Mouse (Mus musculus) spleen, adult 2 months (tissue): ENCODE results near the gene Phpt1. TPM values are rescaled to one million over a fixed set of nuclear protein-coding genes. Genes with fewer than 3 reads are reported as not detected.

Experiments used
- DNase-seq, 2 experiments: peaks; one replicate each; pipeline versions ENCODE4 v3.0.0 to v3.0.0-alpha.2; 2012 to 2021; ENCODE audit warnings: low spot score in 2 of 2, low read depth in 1 of 2
- H3K27ac ChIP-seq: fragments of 200-500 bp; 2 replicates; pipeline ENCODE4 v1.5.1; 2012; ENCODE audit warnings: low read length, inconsistent platforms; ENCODE audit not compliant: insufficient read depth
- H3K27me3 ChIP-seq: fragments of 200-500 bp; 2 replicates; pipeline ENCODE4 v1.6.1; 2012; ENCODE audit warnings: mild to moderate bottlenecking, moderate library complexity, low read length, inconsistent platforms; ENCODE audit not compliant: control insufficient read depth, insufficient read depth
- H3K36me3 ChIP-seq: fragments of 200-500 bp; 2 replicates; pipeline ENCODE4 v1.6.1; 2012; ENCODE audit warnings: mild to moderate bottlenecking, low read length, inconsistent platforms; ENCODE audit not compliant: control insufficient read depth, insufficient read depth
- H3K4me1 ChIP-seq: fragments of 200-500 bp; 2 replicates; pipeline ENCODE4 v1.6.1; 2011; ENCODE audit warnings: inconsistent platforms; ENCODE audit not compliant: control insufficient read depth, insufficient read depth, insufficient read length
- H3K4me3 ChIP-seq: fragments of 200-500 bp; 2 replicates; pipeline ENCODE4 v1.5.1; 2011; ENCODE audit warnings: mild to moderate bottlenecking, inconsistent platforms; ENCODE audit not compliant: insufficient read depth, insufficient read length; ENCODE audit errors: extremely low read depth
- CTCF ChIP-seq: fragments of 200-500 bp; IDR thresholded peaks from 2 replicates; pipeline ENCODE4 v1.5.1; 2011; ENCODE audit warnings: mild to moderate bottlenecking, inconsistent platforms; ENCODE audit not compliant: insufficient read depth, insufficient read length, insufficient replicate concordance; ENCODE audit errors: extremely low read depth
- POLR2A ChIP-seq: fragments of 200-500 bp; IDR thresholded peaks from 2 replicates; pipeline ENCODE4 v1.6.1; 2011; ENCODE audit warnings: low read depth, low read length, inconsistent platforms
- WGBS: fragments of 180-500 bp; shearing (Covaris S2); methylation state at CpG from one replicate; pipeline ENCODE4 v1.1.7; 2018; 5-methylcytosine and 5-hydroxymethylcytosine counted together
- polyA plus RNA-seq: library from polyadenylated mRNA; depleted of rRNA; stranded (reverse); fragments of >200 nt; gene quantifications from 2 replicates; pipeline ENCODE4 v1.2.3, GENCODE M21; 2012

Gene Phpt1
- polyA plus RNA-seq, 1 experiment: 22.5 TPM

GRCm38 (mm10) chr2:25588227-25588907, 13.3 kb upstream of the Phpt1 start:
- Histone ChIP-seq H3K36me3 (peaks cover 11% of the 10 kb centered on the region), H3K27me3 (no peaks in the 10 kb centered on the region), H3K4me1 (no peaks in the 10 kb centered on the region), H3K4me3 (no peak overlapping the region), H3K27ac (no peak overlapping the region; the same call in 1 of the 2 replicates)
- TF ChIP-seq CTCF: no peak
- no peak for TF ChIP-seq POLR2A
- DNase-seq: no peak
- 78% methylated on average over 8 of the region's 8 CpGs for WGBS

GRCm38 (mm10) chr2:25587290-25587689, 12.3 kb upstream of the Phpt1 start:
- DNase-seq: no peak
- Histone ChIP-seq H3K36me3 (peaks cover 9% of the 10 kb centered on the region), H3K4me3 (no peak overlapping the region), H3K27me3 (no peaks in the 10 kb centered on the region), H3K27ac (no peak overlapping the region), H3K4me1 (no peaks in the 10 kb centered on the region)
- 91% methylated on average over 8 of the region's 8 CpGs for WGBS
- TF ChIP-seq POLR2A (no peak), CTCF (no peak)

- Histone ChIP-seq H3K4me3 (no peak overlapping the region), H3K36me3 (peaks cover 9% of the 10 kb centered on the region), H3K27me3 (no peaks in the 10 kb centered on the region), H3K27ac (no peak overlapping the region), H3K4me1 (peaks cover 3% of the 10 kb centered on the region; the same call in 1 of the 2 replicates)
- WGBS: 84% methylated on average over 3 of the region's 3 CpGs
- TF ChIP-seq CTCF (no peak), POLR2A (no peak)
- DNase-seq: no peak
These were observed 10.6 kb upstream of the Phpt1 start for GRCm38 (mm10) chr2:25585601-25586000.

GRCm38 (mm10) chr2:25584856-25585255, 9.8 kb upstream of the Phpt1 start:
- H3K4me3 ChIP-seq: no peak overlapping the region
- no peak overlapping the region for H3K27ac ChIP-seq
- peaks cover 7% of the 10 kb centered on the region; the same call in 1 of the 2 replicates for H3K4me1 ChIP-seq
- peaks cover under 1% of the 10 kb centered on the region; the same call in 1 of the 2 replicates for H3K27me3 ChIP-seq
- peaks cover 9% of the 10 kb centered on the region for H3K36me3 ChIP-seq
- no peak for DNase-seq
- no peak for TF ChIP-seq POLR2A
- no peak for TF ChIP-seq CTCF
- 93% methylated on average over 4 of the region's 4 CpGs for WGBS

GRCm38 (mm10) chr2:25584152-25584551, 9.1 kb upstream of the Phpt1 start:
- Histone ChIP-seq H3K27me3 (peaks cover 7% of the 10 kb centered on the region; the same call in 1 of the 2 replicates), H3K36me3 (peaks cover 9% of the 10 kb centered on the region), H3K4me1 (peaks cover 13% of the 10 kb centered on the region), H3K27ac (no peak overlapping the region), H3K4me3 (no peak overlapping the region)
- TF ChIP-seq POLR2A (no peak), CTCF (no peak)
- 92% methylated on average over 3 of the region's 3 CpGs for WGBS
- DNase-seq: no peak

GRCm38 (mm10) chr2:25583571-25583970, 8.5 kb upstream of the Phpt1 start:
- Histone ChIP-seq H3K36me3 (peaks cover 9% of the 10 kb centered on the region), H3K4me3 (no peak overlapping the region), H3K4me1 (peaks cover 17% of the 10 kb centered on the region), H3K27ac (no peak overlapping the region), H3K27me3 (peaks cover 13% of the 10 kb centered on the region)
- DNase-seq: no peak
- TF ChIP-seq POLR2A: no peak
- TF ChIP-seq CTCF: no peak
- WGBS: 78% methylated on average over 4 of the region's 4 CpGs

- Histone ChIP-seq H3K4me1 (peaks cover 21% of the 10 kb centered on the region), H3K4me3 (no peak overlapping the region), H3K27ac (no peak overlapping the region), H3K36me3 (peaks cover 9% of the 10 kb centered on the region), H3K27me3 (peaks cover 17% of the 10 kb centered on the region)
- WGBS: 93% methylated on average over 6 of the region's 6 CpGs
- no peak for DNase-seq
- no peak for TF ChIP-seq POLR2A
- no peak for TF ChIP-seq CTCF
These were observed 8.1 kb upstream of the Phpt1 start for GRCm38 (mm10) chr2:25583120-25583481.
